23 mouse cellular contexts compared by ENCODE assay signal in the genomic region with DNA sequence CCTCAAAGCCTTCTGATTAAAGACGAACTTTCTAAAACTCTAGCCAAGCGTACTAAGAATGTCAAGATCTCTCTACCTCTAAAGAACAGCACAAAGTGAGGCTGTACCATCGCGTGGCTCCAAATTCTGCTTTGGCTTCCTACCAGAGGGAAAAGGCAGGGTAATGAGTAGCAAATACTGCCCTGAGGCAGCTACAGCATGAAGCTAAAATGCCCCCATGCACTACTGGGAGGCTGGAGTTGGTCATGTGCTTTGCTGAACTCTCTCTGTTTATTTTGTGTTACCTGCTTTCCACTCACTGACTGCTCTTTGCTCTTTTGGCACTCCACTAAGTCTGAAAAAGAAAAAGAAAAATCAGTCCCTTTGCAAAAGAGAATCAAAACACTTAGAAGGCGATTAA.
DNase-seq lines count a peak whose midpoint lies in the region; ATAC-seq and TF ChIP-seq lines count a peak whose summit lies in the region.
"Had no signal": no experiment of that assay in that cellular context is flagged by ENCODE, and none has a peak within 500 bp of the region (broad histone marks: within the 10 kb centered on the region; RNA-seq: fewer than 3 reads in every experiment).

No protein-coding gene starts in this region.

- no peak overlapping the region for H3K4me2 ChIP-seq in kidney, embryonic 16.5 days (replicated peaks; ENCODE audit: low read depth, low read length)
- no peak overlapping the region for H3K4me2 ChIP-seq in liver, embryonic 13.5 days
- H3K4me2 ChIP-seq: forebrain, embryonic 13.5 days; heart, embryonic 11.5 days; hindbrain, embryonic 13.5 days; limb, embryonic 15.5 days; stomach, embryonic 15.5 days had no signal

- TF ChIP-seq CTCF in MEL (IDR thresholded peaks at IDR 0.05 in 2 of 3, conservative IDR thresholded peaks at IDR 0.05 in 1 of 3; ENCODE audit: control insufficient read depth in 1 of 3, insufficient read depth in 1 of 3, low read depth in 2 of 3, low read length in 3 of 3, poor library complexity in 1 of 3, severe bottlenecking in 1 of 3) = no peak

- H3K79me2 ChIP-seq in MEL (ENCODE audit: control insufficient read depth, insufficient read depth, low read length, poor library complexity) = no peaks in the 10 kb centered on the region

- peak; percentile 52 for DNase-seq in heart, adult 11 months
- DNase-seq in heart, adult 9 months (ENCODE audit: low spot score in 2 of 2) = no peak
- DNase-seq in MEL (ENCODE audit: low read depth, low spot score) = no peak
- DNase-seq in liver, embryonic 13.5 days = no peak
- DNase-seq in layer of hippocampus, adult 18-20 months (ENCODE audit: low spot score in 2 of 2) = no peak
- DNase-seq in hindbrain, embryonic 10.5 days (ENCODE audit: low spot score) = no peak
- no peak for DNase-seq in urinary bladder, postnatal 25 days (ENCODE audit: low spot score)
- DNase-seq: cerebellum, adult 9-10 months; gastrocnemius, postnatal 10 days; heart, postnatal 10 days; lung, postnatal 4 days; right cerebral cortex, postnatal 25 days; thymus, adult 18-20 months had no signal

- WGBS in kidney, embryonic 16.5 days = 77% methylated on average over 5 of the region's 5 CpGs
- 61% methylated on average over 5 of the region's 5 CpGs for WGBS in liver, embryonic 13.5 days (ENCODE audit: insufficient replicate concordance)
- 86% methylated on average over 5 of the region's 5 CpGs for WGBS in hindbrain, embryonic 10.5 days

- peaks cover 14 to 16% of the 10 kb centered on the region in 2 experiments for H3K4me1 ChIP-seq in MEL (ENCODE audit: control insufficient read depth in 1 of 2, insufficient read depth in 2 of 2, low read length in 2 of 2)
- H3K4me1 ChIP-seq in kidney, embryonic 16.5 days (ENCODE audit: insufficient read depth, low read length) = no peaks in the 10 kb centered on the region
- H3K4me1 ChIP-seq in liver, embryonic 13.5 days (replicated peaks) = no peaks in the 10 kb centered on the region; the same call in 1 of the 2 replicates
- H3K4me1 ChIP-seq in hindbrain, embryonic 10.5 days (replicated peaks) = no peaks in the 10 kb centered on the region
- H3K4me1 ChIP-seq: forebrain, embryonic 13.5 days; hindbrain, embryonic 13.5 days; limb, embryonic 15.5 days; midbrain, embryonic 10.5 days; stomach, embryonic 15.5 days had no signal

- peaks cover 0 to 19% of the 10 kb centered on the region in 2 experiments; a peak in 2 of 4 replicates for H3K36me3 ChIP-seq in MEL (ENCODE audit: control insufficient read depth in 1 of 2, insufficient read depth in 2 of 2, low read length in 2 of 2)
- H3K36me3 ChIP-seq in kidney, embryonic 16.5 days (ENCODE audit: insufficient read depth, low read length) = no peaks in the 10 kb centered on the region
- H3K36me3 ChIP-seq in liver, embryonic 13.5 days = no peaks in the 10 kb centered on the region
- no peaks in the 10 kb centered on the region for H3K36me3 ChIP-seq in hindbrain, embryonic 10.5 days
- H3K36me3 ChIP-seq: G1E; hindbrain, embryonic 13.5 days; limb, embryonic 15.5 days; midbrain, embryonic 10.5 days; stomach, embryonic 15.5 days had no signal

- no peak for TF ChIP-seq POLR2A in MEL (IDR thresholded peaks at IDR 0.05; ENCODE audit: control insufficient read depth in 1 of 2, insufficient read depth in 1 of 2, low read depth in 1 of 2, low read length in 2 of 2, poor library complexity in 1 of 2)

- no peak overlapping the region for H3K9ac ChIP-seq in MEL (ENCODE audit: control insufficient read depth, low read depth, low read length, poor library complexity, severe bottlenecking)
- no peak overlapping the region for H3K9ac ChIP-seq in kidney, embryonic 16.5 days (replicated peaks; ENCODE audit: low read length)
- no peak overlapping the region for H3K9ac ChIP-seq in liver, embryonic 13.5 days
- H3K9ac ChIP-seq: forebrain, embryonic 13.5 days; hindbrain, embryonic 13.5 days; limb, embryonic 15.5 days; stomach, embryonic 15.5 days had no signal

- no peaks in the 10 kb centered on the region for H3K27me3 ChIP-seq in MEL (ENCODE audit: control insufficient read depth in 1 of 2, insufficient read depth in 2 of 2, low read length in 2 of 2)
- no peaks in the 10 kb centered on the region for H3K27me3 ChIP-seq in kidney, embryonic 16.5 days (ENCODE audit: insufficient read depth, low read length)
- no peaks in the 10 kb centered on the region for H3K27me3 ChIP-seq in liver, embryonic 13.5 days
- H3K27me3 ChIP-seq in hindbrain, embryonic 10.5 days (ENCODE audit: insufficient read depth, poor library complexity, severe bottlenecking) = no peaks in the 10 kb centered on the region
- H3K27me3 ChIP-seq: forebrain, embryonic 13.5 days; hindbrain, embryonic 13.5 days; limb, embryonic 15.5 days; stomach, embryonic 15.5 days had no signal

- peak overlapping the region; percentile 13; the same call in 1 of the 2 replicates for H3K27ac ChIP-seq in MEL (ENCODE audit: control insufficient read depth, low read depth, low read length)
- no peak overlapping the region; the same call in 1 of the 2 replicates for H3K27ac ChIP-seq in kidney, embryonic 16.5 days (ENCODE audit: low read length)
- no peak overlapping the region for H3K27ac ChIP-seq in liver, embryonic 13.5 days
- no peak overlapping the region for H3K27ac ChIP-seq in hindbrain, embryonic 10.5 days
- H3K27ac ChIP-seq: forebrain, embryonic 13.5 days; hindbrain, embryonic 13.5 days; layer of hippocampus, adult 2 months; limb, embryonic 15.5 days; midbrain, embryonic 10.5 days; stomach, embryonic 15.5 days had no signal

- H3K9me3 ChIP-seq in MEL (replicated peaks; ENCODE audit: insufficient read depth, low read length) = no peaks in the 10 kb centered on the region
- H3K9me3 ChIP-seq in kidney, embryonic 16.5 days (ENCODE audit: low read length) = no peaks in the 10 kb centered on the region
- H3K9me3 ChIP-seq in liver, embryonic 13.5 days (replicated peaks) = no peaks in the 10 kb centered on the region
- H3K9me3 ChIP-seq in hindbrain, embryonic 10.5 days = no peaks in the 10 kb centered on the region
- H3K9me3 ChIP-seq: forebrain, embryonic 13.5 days; G1E; hindbrain, embryonic 13.5 days; limb, embryonic 15.5 days; midbrain, embryonic 10.5 days; stomach, embryonic 15.5 days had no signal

- TF ChIP-seq RAD21 in MEL (IDR thresholded peaks at IDR 0.05; ENCODE audit: low read depth, low read length) = no peak

- TF ChIP-seq EP300 in MEL (IDR thresholded peaks at IDR 0.05; ENCODE audit: low read depth in 1 of 2, low read length in 2 of 2) = no peak

- peak; percentile 46; the same call in 1 of the 2 replicates for ATAC-seq in kidney, embryonic 16.5 days (ENCODE audit: low FRiP score, low TSS enrichment)
- ATAC-seq in liver, embryonic 13.5 days (ENCODE audit: low read depth) = peak; percentile 59; the same call in 1 of the 2 replicates
- ATAC-seq: forebrain, embryonic 13.5 days; inflammation-experienced regulatory T-cells, adult 6 months had no signal

- no peak overlapping the region for H3K4me3 ChIP-seq in MEL (ENCODE audit: control insufficient read depth in 1 of 2, insufficient read depth in 1 of 2, low read depth in 2 of 2, low read length in 2 of 2)
- no peak overlapping the region for H3K4me3 ChIP-seq in kidney, embryonic 16.5 days (ENCODE audit: low read length)
- no peak overlapping the region for H3K4me3 ChIP-seq in liver, embryonic 13.5 days (replicated peaks)
- no peak overlapping the region for H3K4me3 ChIP-seq in hindbrain, embryonic 10.5 days
- H3K4me3 ChIP-seq: forebrain, embryonic 13.5 days; hindbrain, embryonic 13.5 days; layer of hippocampus, adult 2 months; limb, embryonic 15.5 days; midbrain, embryonic 10.5 days; stomach, embryonic 15.5 days had no signal

TF ChIP-seq in MEL, 35 proteins besides CTCF, POLR2A, EP300 and RAD21:
- TF ChIP-seq BHLHE40 (IDR thresholded peaks at IDR 0.05; ENCODE audit: borderline replicate concordance, low read depth, low read length) (no peak), MYC (IDR thresholded peaks at IDR 0.05; ENCODE audit: low read depth, low read length) (no peak), MYB (IDR thresholded peaks at IDR 0.05; ENCODE audit: low read depth, low read length) (no peak), POLR2AphosphoS5 (IDR thresholded peaks at IDR 0.05; ENCODE audit: borderline replicate concordance, low read depth, low read length) (no peak), ZKSCAN1 (IDR thresholded peaks at IDR 0.05; ENCODE audit: low read depth, low read length) (no peak), TAL1 (IDR thresholded peaks at IDR 0.05; ENCODE audit: low read length) (no peak)
